Mouse (Mus musculus) liver, adult 2 months (tissue): Measurements from ENCODE around the gene Gldn. TPM values are rescaled to one million over a fixed set of nuclear protein-coding genes. Genes with fewer than 3 reads are reported as not detected.

Source experiments
- DNase-seq: peaks from one replicate; pipeline ENCODE4 v3.0.0-alpha.2; 2011; ENCODE audit warnings: low read depth, low spot score; ENCODE audit errors: extremely low read depth
- H3K27ac ChIP-seq: fragments of 200-500 bp; replicated peaks from 2 replicates; pipeline ENCODE4 v1.5.1; 2012; ENCODE audit warnings: low read depth, mild to moderate bottlenecking, control low read depth, inconsistent platforms, low read length; ENCODE audit not compliant: insufficient read depth
- H3K27me3 ChIP-seq: fragments of 200-500 bp; 2 replicates; pipeline ENCODE4 v1.6.1; 2012; ENCODE audit warnings: mild to moderate bottlenecking, moderate library complexity, low read length, inconsistent platforms; ENCODE audit not compliant: control insufficient read depth, insufficient read depth
- H3K36me3 ChIP-seq: fragments of 200-500 bp; 2 replicates; pipeline ENCODE4 v1.6.1; 2012; ENCODE audit warnings: low read length, inconsistent platforms; ENCODE audit not compliant: control insufficient read depth, insufficient read depth
- H3K4me1 ChIP-seq: fragments of 200-500 bp; 2 replicates; pipeline ENCODE4 v1.6.1; 2011; ENCODE audit warnings: low read length; ENCODE audit not compliant: control insufficient read depth, insufficient read depth
- H3K4me3 ChIP-seq: fragments of 200-500 bp; 2 replicates; pipeline ENCODE4 v1.5.1; 2011; ENCODE audit warnings: low read depth, mild to moderate bottlenecking, control low read depth, low read length, moderate library complexity; ENCODE audit not compliant: insufficient read depth
- H3K79me2 ChIP-seq: fragments of 200-500 bp; 2 replicates; pipeline ENCODE4 v1.6.1; 2012; ENCODE audit warnings: inconsistent platforms, mild to moderate bottlenecking, low read length, moderate library complexity; ENCODE audit not compliant: control insufficient read depth, insufficient read depth
- H3K9ac ChIP-seq: fragments of 200-500 bp; 2 replicates; pipeline ENCODE4 v1.6.1; 2012; ENCODE audit warnings: low read depth, mild to moderate bottlenecking, control low read depth, inconsistent platforms, low read length
- CTCF ChIP-seq: fragments of 200-500 bp; IDR thresholded peaks from 2 replicates; pipeline ENCODE4 v1.5.1; 2011; ENCODE audit warnings: low read depth, low read length, control low read depth
- POLR2A ChIP-seq: fragments of 200-500 bp; IDR thresholded peaks from 2 replicates; pipeline ENCODE4 v1.6.1; 2011; ENCODE audit warnings: low read length, control low read depth; ENCODE audit not compliant: insufficient read depth; ENCODE audit errors: extremely low read depth
- WGBS: fragments of 180-500 bp; shearing (Covaris S2); methylation state at CpG from one replicate; pipeline ENCODE4 v1.1.7; 2018; 5-methylcytosine and 5-hydroxymethylcytosine counted together
- polyA plus RNA-seq: library from polyadenylated mRNA; depleted of rRNA; stranded (reverse); fragments of >200 nt; gene quantifications from 2 replicates; pipeline ENCODE4 v1.2.3, GENCODE M21; 2012
- total RNA-seq: library from RNA; depleted of rRNA; stranded (reverse); fragments of >200 nt; gene quantifications from 2 replicates; pipeline ENCODE4 v1.2.3, GENCODE M21; 2014

Gldn gene
- total and polyA plus RNA-seq, 2 experiments, result not detected

DNA sequence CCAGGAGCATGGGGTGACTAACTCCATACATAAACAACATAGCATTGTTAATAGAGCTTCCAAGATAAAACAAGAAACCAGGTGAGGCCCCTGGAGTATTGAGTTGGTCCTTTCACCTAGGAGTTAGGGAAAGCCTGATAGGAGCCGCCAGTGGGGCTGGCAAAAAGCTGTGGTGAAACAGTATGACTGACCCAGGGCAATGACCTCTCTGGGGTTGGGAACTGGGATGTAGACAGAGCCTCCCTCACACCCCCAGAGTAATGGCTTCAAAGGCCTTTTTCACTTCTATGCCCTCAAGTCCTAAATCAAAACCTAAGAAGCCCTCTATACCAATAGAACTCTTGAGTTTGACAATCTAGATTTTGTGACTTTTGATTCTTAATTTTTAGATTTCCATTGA, 21.9 kb downstream of the Gldn start:
- Histone ChIP-seq H3K4me3 (no peak overlapping the region), H3K4me1 (peaks cover 9% of the 10 kb centered on the region), H3K36me3 (no peaks in the 10 kb centered on the region), H3K27me3 (no peaks in the 10 kb centered on the region), H3K27ac (0 out of 2 replicates have a peak overlapping the region, but pooled peaks have one; percentile 26), H3K79me2 (no peaks in the 10 kb centered on the region), H3K9ac (no peak overlapping the region)
- WGBS, result 22% methylated on average over 1 of the region's 1 CpGs
- no peak for DNase-seq
- TF ChIP-seq CTCF (no peak), POLR2A (no peak)

DNA sequence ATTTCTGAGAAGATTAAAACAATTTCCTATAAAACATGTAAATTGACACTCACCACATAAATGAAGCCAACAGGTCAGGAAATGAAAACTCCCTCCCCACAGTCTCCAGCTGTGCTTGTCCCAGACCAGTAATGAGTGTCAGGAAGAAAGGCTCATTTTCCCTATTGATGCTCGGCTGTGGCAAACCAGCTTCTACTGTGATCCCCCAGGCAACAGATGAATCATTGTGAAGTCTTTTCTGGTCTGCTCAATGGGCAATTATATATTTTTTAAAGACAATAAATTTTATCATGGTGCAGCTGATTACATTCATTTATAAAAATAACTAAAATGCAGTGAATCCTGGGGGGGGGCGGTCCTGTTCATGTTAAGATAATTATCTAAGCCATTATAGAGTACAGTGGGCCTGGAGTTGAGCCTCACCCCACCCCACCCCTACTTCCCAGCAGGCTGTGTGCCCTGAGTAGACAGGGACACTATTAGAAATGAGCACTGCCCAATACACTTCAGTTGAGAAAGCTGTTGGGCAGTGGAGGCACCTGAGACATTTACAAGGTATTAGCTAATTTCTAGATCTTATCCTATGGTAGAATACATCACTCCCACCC, 22.6 kb downstream of the Gldn start:
- no peaks in the 10 kb centered on the region for H3K36me3 ChIP-seq
- no peak overlapping the region for H3K27ac ChIP-seq
- peaks cover 9% of the 10 kb centered on the region for H3K4me1 ChIP-seq
- H3K9ac ChIP-seq, result no peak overlapping the region
- H3K27me3 ChIP-seq, result no peaks in the 10 kb centered on the region
- no peak for TF ChIP-seq POLR2A
- no peak for TF ChIP-seq CTCF
- 89% methylated on average over 2 of the region's 2 CpGs for WGBS
- no peak overlapping the region for H3K4me3 ChIP-seq
- no peaks in the 10 kb centered on the region for H3K79me2 ChIP-seq
- DNase-seq, result no peak

DNA sequence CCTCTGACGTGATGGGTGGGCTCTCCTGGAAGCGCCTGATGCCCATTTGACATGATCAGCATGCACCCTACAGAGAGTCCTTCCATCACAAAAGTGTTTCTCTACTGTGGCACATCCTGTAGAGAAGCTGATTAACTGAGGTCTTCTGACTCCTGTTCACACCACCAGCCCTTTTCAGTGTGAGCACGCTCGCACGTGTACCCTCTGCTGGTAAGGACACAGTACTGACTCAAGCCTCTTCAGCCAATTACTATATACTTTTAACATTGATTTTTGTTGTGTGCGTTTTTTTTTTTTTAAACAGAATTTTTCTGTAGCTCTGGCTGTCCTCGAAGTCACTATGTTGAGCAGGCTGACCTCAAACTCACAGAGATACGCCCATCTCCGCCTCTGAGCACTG, 30.1 kb downstream of the Gldn start:
- no peaks in the 10 kb centered on the region for H3K79me2 ChIP-seq
- WGBS, result 71% methylated on average over 9 of the region's 9 CpGs
- no peak overlapping the region for H3K27ac ChIP-seq
- H3K36me3 ChIP-seq, result no peaks in the 10 kb centered on the region
- no peaks in the 10 kb centered on the region for H3K27me3 ChIP-seq
- no peak overlapping the region for H3K4me3 ChIP-seq
- no peak overlapping the region for H3K9ac ChIP-seq
- no peak for TF ChIP-seq POLR2A
- TF ChIP-seq CTCF, result peak; percentile 10; the same call in 1 of the 2 replicates
- H3K4me1 ChIP-seq, result no peaks in the 10 kb centered on the region
- DNase-seq, result no peak

DNA sequence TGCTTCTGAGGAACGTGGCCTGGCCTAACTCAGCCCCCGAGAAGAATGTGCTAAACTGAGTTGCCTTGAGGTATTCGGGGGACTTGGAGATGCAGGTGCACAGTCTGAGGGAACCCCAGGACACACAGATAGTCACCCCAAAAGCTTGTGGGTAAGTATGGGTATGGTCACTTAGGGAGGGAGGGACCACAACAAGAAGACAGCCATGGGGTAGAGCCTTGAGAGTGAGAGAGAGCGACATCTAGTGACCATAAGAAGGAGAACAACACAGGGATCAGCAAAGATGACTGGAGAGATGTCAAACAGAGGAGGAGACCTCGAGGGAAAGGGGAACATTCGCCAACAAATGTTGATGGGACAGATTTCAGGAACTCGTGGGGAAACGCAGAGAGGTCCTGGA, 37.2 kb downstream of the Gldn start:
- H3K4me3 ChIP-seq, result no peak overlapping the region
- 39% methylated on average over 8 of the region's 8 CpGs for WGBS
- TF ChIP-seq CTCF, result peak; percentile 40
- TF ChIP-seq POLR2A, result no peak
- H3K27me3 ChIP-seq, result no peaks in the 10 kb centered on the region
- no peaks in the 10 kb centered on the region for H3K79me2 ChIP-seq
- peak; percentile 25 for DNase-seq
- no peak overlapping the region for H3K9ac ChIP-seq
- H3K36me3 ChIP-seq, result no peaks in the 10 kb centered on the region
- H3K27ac ChIP-seq, result no peak overlapping the region
- H3K4me1 ChIP-seq, result no peaks in the 10 kb centered on the region

DNA sequence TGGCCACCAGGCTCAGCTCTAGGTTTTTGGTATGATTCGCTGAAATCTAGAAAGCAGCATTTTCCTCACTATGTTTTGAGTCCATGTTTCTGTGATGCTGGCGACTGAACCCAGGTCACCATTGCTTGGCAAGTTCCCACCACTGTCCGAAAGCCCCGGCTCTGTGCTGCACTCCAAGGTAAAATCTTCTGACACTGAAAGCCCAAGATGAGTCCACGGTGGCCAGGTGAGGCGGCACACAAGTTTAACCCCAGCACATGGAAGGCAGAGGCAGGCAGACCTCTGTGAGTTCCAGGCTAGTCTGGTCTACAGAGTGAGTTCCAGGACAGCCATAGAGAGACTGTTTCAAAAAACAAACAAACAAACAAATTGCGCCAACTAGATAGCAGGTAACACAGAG, 42.9 kb downstream of the Gldn start:
- Histone ChIP-seq H3K27me3 (no peaks in the 10 kb centered on the region), H3K4me1 (no peaks in the 10 kb centered on the region), H3K36me3 (no peaks in the 10 kb centered on the region), H3K4me3 (no peak overlapping the region), H3K27ac (no peak overlapping the region), H3K79me2 (no peaks in the 10 kb centered on the region), H3K9ac (no peak overlapping the region)
- DNase-seq, result no peak
- 89% methylated on average over 7 of the region's 7 CpGs for WGBS
- no peak for TF ChIP-seq POLR2A
- TF ChIP-seq CTCF, result no peak

DNA sequence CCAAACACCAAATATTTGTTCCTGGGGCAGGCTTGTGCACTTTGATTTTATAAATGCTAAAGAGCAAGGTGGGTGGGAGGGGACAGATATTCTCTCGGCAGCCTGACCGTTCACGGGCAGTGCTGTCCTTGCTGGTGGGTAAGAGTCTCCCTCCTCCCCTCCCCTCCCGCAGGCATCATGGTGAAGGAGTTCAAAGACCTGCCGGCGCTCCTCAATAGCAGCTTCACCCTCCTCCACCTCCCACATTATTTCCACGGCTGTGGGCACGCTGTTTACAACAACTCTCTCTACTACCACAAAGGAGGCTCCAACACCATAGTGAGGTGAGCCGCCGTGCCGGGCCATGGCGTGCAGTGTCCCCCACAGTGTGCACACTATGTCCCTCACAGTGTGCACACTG, 49.3 kb downstream of the Gldn start:
- Histone ChIP-seq H3K27me3 (no peaks in the 10 kb centered on the region), H3K27ac (no peak overlapping the region), H3K9ac (no peak overlapping the region), H3K36me3 (no peaks in the 10 kb centered on the region), H3K4me1 (no peaks in the 10 kb centered on the region), H3K4me3 (no peak overlapping the region), H3K79me2 (no peaks in the 10 kb centered on the region)
- TF ChIP-seq POLR2A (no peak), CTCF (no peak)
- 72% methylated on average over 12 of the region's 12 CpGs for WGBS
- DNase-seq, result no peak
